Mouse (Mus musculus): ENCODE data around the gene Tnni3k. TPM values are rescaled to one million over a fixed set of nuclear protein-coding genes. Genes with fewer than 3 reads are reported as not detected.
A peak's percentile ranks its signal among the peaks of the same experiment; 100 is the strongest.
"Not testable (repeated sequence)": the region's sequence is repeated elsewhere in the genome, so short reads cannot be mapped to it uniquely, and the experiment has no call there.

Gene Tnni3k
- polyA plus RNA-seq, 1 experiment from 2014 or later = not detected

DNA sequence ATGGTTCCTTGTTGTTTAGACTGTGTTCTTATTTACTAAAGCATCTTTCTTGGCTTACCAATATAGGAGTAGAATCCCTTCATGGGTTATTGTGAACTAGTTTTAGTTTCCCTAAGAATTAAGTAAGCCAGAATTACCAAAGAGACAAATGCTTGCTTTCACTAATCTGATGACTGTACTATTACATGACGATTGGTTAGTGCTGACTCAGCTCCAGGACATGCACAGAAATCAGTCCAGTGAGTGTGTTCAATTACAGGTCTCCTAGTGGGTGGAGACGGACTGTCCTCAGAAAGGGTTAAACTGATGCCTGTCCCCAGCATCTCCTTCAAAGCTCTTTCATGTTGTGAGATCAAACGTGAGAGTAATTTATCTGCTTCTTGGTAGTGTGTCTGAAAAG is 195.5 kb downstream of the Tnni3k start:
- no peaks in the 10 kb centered on the region for H3K27me3 ChIP-seq (replicated peaks; ENCODE audit: low read depth, poor library complexity, severe bottlenecking)
- no peak for DNase-seq (ENCODE audit: low spot score)
- WGBS = 67% methylated on average over 3 of the region's 3 CpGs
- no peak overlapping the region for H3K27ac ChIP-seq (replicated peaks)
- H3K9me3 ChIP-seq = no peaks in the 10 kb centered on the region
- H3K4me3 ChIP-seq = no peak overlapping the region
- H3K4me1 ChIP-seq = no peaks in the 10 kb centered on the region
- no peaks in the 10 kb centered on the region for H3K36me3 ChIP-seq (replicated peaks)

DNA sequence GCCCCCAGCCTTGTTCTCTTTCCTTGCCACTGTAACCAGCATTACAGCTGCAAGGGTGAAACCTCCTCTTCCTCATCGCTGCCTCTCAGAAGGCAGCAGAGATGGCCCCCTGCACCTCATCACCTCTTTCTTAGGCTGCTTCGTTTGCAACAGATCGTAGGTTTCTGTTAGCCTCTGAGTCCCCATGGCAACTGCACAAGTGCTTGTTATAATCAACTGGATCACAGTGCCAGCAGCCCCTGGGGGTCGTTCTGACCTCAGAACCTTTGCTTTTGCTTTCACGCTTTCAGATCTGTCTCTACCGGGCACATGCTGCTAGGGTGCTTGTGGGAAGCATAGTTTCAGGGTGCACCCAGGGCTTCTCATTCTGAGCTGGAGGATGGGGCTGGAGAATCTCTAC is 201.9 kb downstream of the Tnni3k start:
- Histone ChIP-seq H3K9me3 (no peaks in the 10 kb centered on the region), H3K4me3 (no peak overlapping the region), H3K27ac (replicated peaks) (no peak overlapping the region), H3K27me3 (replicated peaks; ENCODE audit: low read depth, poor library complexity, severe bottlenecking) (no peaks in the 10 kb centered on the region), H3K36me3 (replicated peaks) (no peaks in the 10 kb centered on the region), H3K4me1 (peaks cover 8% of the 10 kb centered on the region)
- WGBS = 43% methylated on average over 6 of the region's 6 CpGs
- peak; percentile 12 for DNase-seq (ENCODE audit: low spot score)

DNA sequence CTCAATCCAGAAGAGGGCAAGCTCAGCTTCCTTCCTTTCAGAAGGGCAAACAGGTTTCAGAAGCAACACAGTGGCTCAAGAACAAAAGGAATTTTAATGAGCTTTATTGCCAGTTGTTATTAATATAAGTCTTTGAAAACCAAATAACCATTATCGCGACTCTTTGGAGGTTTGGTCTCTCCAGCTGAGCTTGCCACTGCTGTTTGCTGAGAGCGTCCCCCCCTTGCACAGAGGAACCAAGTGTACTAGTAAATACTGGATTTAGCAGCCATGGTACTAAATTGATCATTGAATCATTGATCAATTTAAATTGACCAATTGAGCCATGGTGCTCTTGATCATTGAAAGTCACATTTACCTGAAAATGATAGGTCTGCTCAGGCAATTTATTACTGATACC is 202.9 kb downstream of the Tnni3k start:
- Histone ChIP-seq H3K27ac (replicated peaks) (no peak overlapping the region), H3K4me1 (peaks cover 8% of the 10 kb centered on the region), H3K27me3 (replicated peaks; ENCODE audit: low read depth, poor library complexity, severe bottlenecking) (no peaks in the 10 kb centered on the region), H3K4me3 (no peak overlapping the region), H3K9me3 (no peaks in the 10 kb centered on the region), H3K36me3 (replicated peaks) (no peaks in the 10 kb centered on the region)
- no peak for DNase-seq (ENCODE audit: low spot score)
- WGBS = 82% methylated on average over 3 of the region's 3 CpGs

DNA sequence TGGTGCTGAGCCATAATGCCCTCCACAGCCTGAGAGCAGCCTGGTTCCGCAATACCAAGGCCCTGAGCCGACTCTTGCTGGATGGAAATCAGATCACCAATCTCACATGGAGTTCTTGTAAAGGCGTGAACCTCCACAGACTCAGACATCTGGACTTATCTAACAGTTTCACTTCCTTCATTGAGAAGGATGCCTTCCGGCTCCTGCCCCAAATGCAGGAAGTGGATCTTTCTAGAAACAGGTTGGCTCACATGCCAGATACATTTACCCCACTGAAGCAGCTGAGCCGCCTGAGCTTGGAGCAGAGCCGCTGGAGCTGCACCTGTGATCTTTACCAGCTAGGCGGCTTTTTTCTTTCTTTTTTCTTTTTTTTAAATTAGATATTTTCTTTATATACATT is 213.0 kb downstream of the Tnni3k start:
- Histone ChIP-seq H3K4me1 (no peaks in the 10 kb centered on the region), H3K4me3 (no peak overlapping the region), H3K27me3 (replicated peaks; ENCODE audit: low read depth, poor library complexity, severe bottlenecking) (no peaks in the 10 kb centered on the region), H3K9me3 (no peaks in the 10 kb centered on the region), H3K36me3 (replicated peaks) (no peaks in the 10 kb centered on the region), H3K27ac (replicated peaks) (no peak overlapping the region)
- WGBS = 92% methylated on average over 7 of the region's 7 CpGs
- no peak for DNase-seq (ENCODE audit: low spot score)

DNA sequence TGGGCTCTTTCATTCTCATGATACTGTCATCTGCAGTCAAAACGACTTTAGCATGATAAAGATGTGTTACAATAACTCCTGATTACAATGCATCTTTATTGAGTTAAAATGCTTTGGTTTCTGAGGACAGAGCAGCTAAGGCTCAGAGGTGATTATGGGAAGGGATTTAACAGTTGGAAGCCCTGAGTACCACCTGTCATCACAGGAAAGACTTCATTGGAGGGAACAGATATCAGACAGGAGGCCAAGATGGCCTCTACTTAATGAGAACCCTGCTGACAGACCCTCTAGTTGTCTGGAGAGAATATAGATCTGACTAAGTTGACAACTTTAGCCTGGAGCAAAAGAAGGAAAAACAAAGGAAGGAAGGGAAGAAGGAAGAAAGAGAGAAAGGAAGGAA is 214.1 kb downstream of the Tnni3k start:
- Histone ChIP-seq H3K27me3 (replicated peaks; ENCODE audit: low read depth, poor library complexity, severe bottlenecking) (no peaks in the 10 kb centered on the region), H3K27ac (replicated peaks) (no peak overlapping the region), H3K4me1 (no peaks in the 10 kb centered on the region), H3K36me3 (replicated peaks) (no peaks in the 10 kb centered on the region), H3K4me3 (no peak overlapping the region), H3K9me3 (no peaks in the 10 kb centered on the region)
- 43% methylated on average over 1 of the region's 1 CpGs for WGBS
- no peak for DNase-seq (ENCODE audit: low spot score)

DNA sequence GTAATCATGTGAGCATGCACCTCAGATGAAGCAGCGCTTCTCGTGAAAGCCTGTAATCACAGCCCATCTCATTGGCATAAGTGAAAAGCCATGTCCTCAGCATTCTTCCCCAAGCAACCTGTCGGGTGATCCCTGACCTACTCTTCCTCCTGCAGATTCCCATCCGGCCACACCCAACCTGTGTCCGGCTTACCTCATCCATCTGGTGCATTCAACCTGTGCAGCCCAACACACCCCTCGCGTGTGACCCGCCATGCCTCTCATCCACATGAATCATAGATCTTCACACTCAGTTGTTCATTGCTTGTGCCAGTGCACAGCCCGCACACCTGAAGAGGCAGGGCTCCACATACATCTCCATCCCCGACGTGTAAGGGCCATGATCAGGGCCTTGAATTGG is 217.3 kb downstream of the Tnni3k start:
- Histone ChIP-seq H3K9me3 (no peaks in the 10 kb centered on the region), H3K27me3 (replicated peaks; ENCODE audit: low read depth, poor library complexity, severe bottlenecking) (no peaks in the 10 kb centered on the region), H3K4me3 (no peak overlapping the region), H3K36me3 (replicated peaks) (no peaks in the 10 kb centered on the region), H3K4me1 (no peaks in the 10 kb centered on the region), H3K27ac (replicated peaks) (no peak overlapping the region)
- no peak for DNase-seq (ENCODE audit: low spot score)
- 93% methylated on average over 11 of the region's 11 CpGs for WGBS

DNA sequence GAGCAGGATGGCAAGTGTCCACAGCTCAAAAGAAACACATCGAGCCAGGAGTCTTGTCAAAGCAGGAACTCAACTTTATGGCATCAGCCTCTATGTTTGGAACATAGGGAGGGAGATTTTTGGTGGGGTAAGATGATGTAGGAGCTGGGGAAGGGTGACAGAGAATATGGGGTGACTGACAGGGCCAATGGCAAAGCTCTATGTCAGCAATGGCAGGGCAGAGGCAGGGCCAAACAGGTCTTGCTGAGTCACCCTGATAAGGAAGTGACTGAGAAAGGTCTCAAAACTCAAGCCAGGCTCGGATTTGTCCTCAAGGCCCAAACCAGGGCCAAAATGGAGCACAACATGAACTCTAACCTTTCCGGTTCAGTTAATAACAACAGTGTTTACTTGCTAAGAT is 219.1 kb downstream of the Tnni3k start:
- 74% methylated on average over 3 of the region's 3 CpGs for WGBS
- H3K4me3 ChIP-seq = no peak overlapping the region
- no peaks in the 10 kb centered on the region for H3K27me3 ChIP-seq (replicated peaks; ENCODE audit: low read depth, poor library complexity, severe bottlenecking)
- DNase-seq (ENCODE audit: low spot score) = no peak
- no peaks in the 10 kb centered on the region for H3K4me1 ChIP-seq
- H3K27ac ChIP-seq (replicated peaks) = no peak overlapping the region
- no peaks in the 10 kb centered on the region for H3K36me3 ChIP-seq (replicated peaks)
- H3K9me3 ChIP-seq = no peaks in the 10 kb centered on the region

DNA sequence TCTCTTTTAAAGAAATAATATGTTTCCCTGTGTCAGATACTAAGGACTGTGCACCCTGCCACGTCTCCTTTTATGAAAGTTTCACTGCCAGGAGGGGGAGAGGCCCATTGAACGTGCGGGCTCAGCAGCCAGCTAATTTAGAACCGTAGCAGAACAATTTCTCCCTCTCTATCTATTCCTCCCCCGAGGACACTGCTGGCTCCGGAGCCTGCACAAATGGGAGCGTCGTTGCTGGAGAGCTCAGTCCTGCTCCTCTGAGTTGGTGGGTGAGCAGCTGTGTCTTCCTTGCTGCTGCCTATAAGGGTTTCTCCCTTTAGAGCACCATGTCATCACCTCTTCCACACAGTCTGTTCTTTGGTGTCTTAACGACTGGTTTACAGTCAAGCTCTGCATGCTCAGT is 220.8 kb downstream of the Tnni3k start:
- H3K27ac ChIP-seq (replicated peaks) = no peak overlapping the region
- no peak overlapping the region for H3K4me3 ChIP-seq
- no peaks in the 10 kb centered on the region for H3K36me3 ChIP-seq (replicated peaks)
- DNase-seq (ENCODE audit: low spot score) = no peak
- 69% methylated on average over 9 of the region's 9 CpGs for WGBS
- H3K9me3 ChIP-seq = no peaks in the 10 kb centered on the region
- no peaks in the 10 kb centered on the region for H3K27me3 ChIP-seq (replicated peaks; ENCODE audit: low read depth, poor library complexity, severe bottlenecking)
- no peaks in the 10 kb centered on the region for H3K4me1 ChIP-seq

DNA sequence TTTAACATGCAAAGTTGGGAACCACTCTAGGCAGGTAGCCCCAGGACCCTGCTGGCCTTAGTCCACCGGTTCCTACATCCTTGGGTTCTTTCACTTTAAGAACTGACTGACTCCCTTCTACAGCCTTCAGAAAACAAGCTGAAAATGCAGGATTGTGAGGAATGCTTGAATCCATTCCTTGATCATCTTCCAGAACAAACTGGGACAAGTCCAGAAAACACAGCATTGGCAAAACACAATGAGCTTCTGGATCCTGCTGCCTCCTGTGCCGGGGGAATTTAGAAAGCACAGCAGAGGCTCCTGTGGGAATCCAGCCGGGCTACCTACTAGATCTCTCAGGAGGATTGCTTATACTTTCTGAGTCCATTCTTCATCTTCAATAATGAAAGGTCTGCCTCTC is 229.5 kb downstream of the Tnni3k start:
- no peak overlapping the region for H3K4me3 ChIP-seq
- no peaks in the 10 kb centered on the region for H3K27me3 ChIP-seq (replicated peaks; ENCODE audit: low read depth, poor library complexity, severe bottlenecking)
- DNase-seq (ENCODE audit: low spot score) = no peak
- no peaks in the 10 kb centered on the region for H3K36me3 ChIP-seq (replicated peaks)
- H3K4me1 ChIP-seq = no peaks in the 10 kb centered on the region
- H3K27ac ChIP-seq (replicated peaks) = no peak overlapping the region
- no peaks in the 10 kb centered on the region for H3K9me3 ChIP-seq
- WGBS = 87% methylated on average over 3 of the region's 3 CpGs

DNA sequence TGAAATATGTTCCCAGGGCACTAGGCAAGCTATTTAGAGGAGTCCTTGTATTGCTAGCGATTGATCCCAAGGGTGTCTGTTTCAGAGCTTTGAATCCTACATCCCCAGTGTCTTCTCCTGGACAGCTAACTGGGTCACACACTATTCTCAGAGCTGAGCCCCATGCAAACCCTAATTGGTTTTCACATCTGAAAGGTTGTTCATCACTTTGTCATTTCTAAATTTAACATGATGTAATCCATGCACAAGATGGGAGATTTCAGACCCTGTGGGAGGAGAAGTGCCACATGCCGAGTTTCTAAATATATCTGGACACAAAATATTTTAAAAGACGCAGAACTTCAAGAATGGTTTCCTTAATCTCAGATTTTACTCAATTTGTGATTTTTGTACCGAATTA is 230.5 kb downstream of the Tnni3k start:
- no peak for DNase-seq (ENCODE audit: low spot score)
- Histone ChIP-seq H3K27ac (replicated peaks) (no peak overlapping the region), H3K4me3 (no peak overlapping the region), H3K4me1 (no peaks in the 10 kb centered on the region), H3K9me3 (no peaks in the 10 kb centered on the region), H3K36me3 (replicated peaks) (no peaks in the 10 kb centered on the region), H3K27me3 (replicated peaks; ENCODE audit: low read depth, poor library complexity, severe bottlenecking) (no peaks in the 10 kb centered on the region)
- WGBS = 87% methylated on average over 4 of the region's 4 CpGs

DNA sequence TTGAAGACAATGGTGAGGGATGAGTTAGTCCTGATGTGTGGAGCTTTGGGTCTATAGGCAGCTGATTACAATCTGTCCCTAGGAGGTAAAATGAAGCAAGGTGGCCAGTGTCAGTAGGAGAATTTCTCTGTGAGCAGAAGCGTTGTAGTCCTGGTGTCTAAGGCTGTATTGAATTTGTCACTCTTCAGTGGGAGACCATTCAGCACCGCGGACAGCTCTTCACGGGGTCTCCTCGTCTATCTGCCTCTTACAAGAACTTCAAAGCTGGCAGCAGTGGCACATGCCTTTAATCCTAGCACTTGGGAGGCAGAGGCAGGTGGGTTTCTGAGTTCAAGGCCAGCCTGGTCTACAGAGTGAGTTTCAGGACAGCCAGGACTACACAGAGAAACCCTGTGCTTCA is 235.5 kb downstream of the Tnni3k start:
- H3K27ac ChIP-seq (replicated peaks); H3K9me3 ChIP-seq; H3K36me3 ChIP-seq (replicated peaks); H3K4me3 ChIP-seq; H3K27me3 ChIP-seq (replicated peaks; ENCODE audit: low read depth, poor library complexity, severe bottlenecking): not testable (repeated sequence)
- WGBS = 17% methylated on average over 5 of the region's 5 CpGs
- DNase-seq (ENCODE audit: low spot score) = peak; percentile 83
- H3K4me1 ChIP-seq = peaks cover 11% of the 10 kb centered on the region

DNA sequence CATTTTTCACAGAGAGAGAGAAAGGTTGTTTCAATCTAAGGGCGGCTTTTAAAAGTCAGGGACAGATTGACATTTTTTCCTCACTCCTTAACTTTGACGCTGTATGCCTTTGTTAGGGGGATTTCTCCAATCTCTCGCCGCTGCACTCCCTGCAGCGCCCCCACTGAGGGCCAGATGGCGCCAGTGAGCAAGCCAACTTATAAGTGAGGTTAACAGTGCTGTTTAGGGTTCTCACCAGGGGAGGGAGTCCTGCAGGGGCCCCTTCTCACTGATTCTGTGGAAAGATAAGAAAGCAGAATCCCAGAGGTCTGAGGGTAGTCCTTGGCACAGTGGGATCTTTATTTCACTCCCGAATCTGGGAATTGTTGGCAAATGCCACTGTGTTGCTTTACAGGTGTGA is 237.5 kb downstream of the Tnni3k start:
- DNase-seq (ENCODE audit: low spot score) = peak; percentile 73
- H3K9me3 ChIP-seq = no peaks in the 10 kb centered on the region
- peaks cover 6% of the 10 kb centered on the region; the same call in 1 of the 2 replicates for H3K27me3 ChIP-seq (replicated peaks; ENCODE audit: low read depth, poor library complexity, severe bottlenecking)
- H3K4me1 ChIP-seq = peaks cover 11% of the 10 kb centered on the region
- H3K27ac ChIP-seq (replicated peaks) = no peak overlapping the region
- H3K36me3 ChIP-seq (replicated peaks) = no peaks in the 10 kb centered on the region
- WGBS = 5% methylated on average over 7 of the region's 7 CpGs
- H3K4me3 ChIP-seq = peak overlapping the region; percentile 21; the same call in 1 of the 2 replicates

DNA sequence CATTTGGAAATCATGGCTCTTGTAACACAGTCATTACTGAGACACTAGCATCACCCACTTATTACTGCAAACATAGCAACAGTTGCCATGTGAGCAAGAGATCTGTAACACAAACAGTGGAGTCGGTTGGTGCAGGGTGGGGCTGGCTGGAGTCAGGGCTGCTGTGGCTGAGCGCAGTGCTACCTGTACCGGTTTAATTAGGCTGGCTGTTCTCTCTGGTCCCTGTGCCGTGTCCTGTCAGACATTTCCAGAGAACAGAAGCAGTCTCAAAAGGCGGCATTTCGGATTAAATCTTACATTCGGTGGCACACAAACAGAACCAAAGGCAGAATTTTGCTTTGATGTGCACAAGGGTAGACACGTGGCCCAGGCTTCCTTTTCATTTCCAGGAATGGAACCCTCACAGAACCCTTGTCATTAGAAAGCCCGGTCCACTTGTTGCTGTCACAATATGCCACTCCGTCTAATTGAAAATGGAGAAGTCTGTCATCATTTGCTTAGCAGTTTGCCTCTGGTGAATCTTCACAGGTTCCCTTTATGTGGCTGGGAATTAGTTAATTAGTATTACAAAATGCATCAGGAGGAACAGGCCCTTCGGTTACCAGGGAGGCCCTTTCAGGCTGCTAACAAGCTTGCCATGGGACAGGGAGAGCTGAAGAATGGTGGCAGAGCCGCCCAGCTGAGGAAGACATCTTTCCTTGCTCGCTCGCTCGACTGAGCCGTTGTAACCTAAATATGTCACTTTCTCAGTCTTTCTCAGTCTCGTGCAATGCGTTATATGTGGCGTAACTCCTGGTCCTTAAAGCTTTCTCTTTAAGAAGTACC is 238.2 kb downstream of the Tnni3k start:
- Histone ChIP-seq H3K4me3 (peak overlapping the region; percentile 21; the same call in 1 of the 2 replicates), H3K9me3 (no peaks in the 10 kb centered on the region), H3K36me3 (replicated peaks) (no peaks in the 10 kb centered on the region), H3K4me1 (peaks cover 11% of the 10 kb centered on the region), H3K27me3 (replicated peaks; ENCODE audit: low read depth, poor library complexity, severe bottlenecking) (peaks cover 6% of the 10 kb centered on the region; the same call in 1 of the 2 replicates), H3K27ac (replicated peaks) (no peak overlapping the region)
- 38% methylated on average over 19 of the region's 19 CpGs for WGBS
- DNase-seq (ENCODE audit: low spot score) = peak; percentile 57

Measured in embryonic facial prominence, embryonic 10.5 days (tissue).